Mouse (Mus musculus): Measurements from ENCODE around the gene Nkd2. TPM values are rescaled to one million over a fixed set of nuclear protein-coding genes. Genes with fewer than 3 reads are reported as not detected.

Nkd2 gene
- polyA plus RNA-seq, 1 experiment from 2014 or later, result 0.78 TPM

- DNase-seq (ENCODE audit: low spot score), result no peak
Observed at GRCm38 (mm10) chr13:73818921-73819320, 28.5 kb downstream of the Nkd2 start.

- DNase-seq (ENCODE audit: low spot score), result no peak
Observed at GRCm38 (mm10) chr13:73816338-73816737, 31.1 kb downstream of the Nkd2 start.

- DNase-seq (ENCODE audit: low spot score), result no peak
Observed at GRCm38 (mm10) chr13:73814181-73814580, 33.2 kb downstream of the Nkd2 start.

- DNase-seq (ENCODE audit: low spot score), result no peak
Observed at GRCm38 (mm10) chr13:73812936-73813335, 34.5 kb downstream of the Nkd2 start.

- no peak for DNase-seq (ENCODE audit: low spot score)
Observed at GRCm38 (mm10) chr13:73804914-73805313, 42.5 kb downstream of the Nkd2 start.

- no peak for DNase-seq (ENCODE audit: low spot score)
Observed at GRCm38 (mm10) chr13:73803450-73804178, 43.8 kb downstream of the Nkd2 start.

GRCm38 (mm10) chr13:73799110-73799509 lies 48.3 kb downstream of the Nkd2 start:
- DNase-seq (ENCODE audit: low spot score), result no peak

- DNase-seq (ENCODE audit: low spot score), result no peak
Observed at GRCm38 (mm10) chr13:73793171-73793570, 54.3 kb downstream of the Nkd2 start.

GRCm38 (mm10) chr13:73792176-73792575 lies 55.3 kb downstream of the Nkd2 start:
- DNase-seq (ENCODE audit: low spot score), result no peak

GRCm38 (mm10) chr13:73782486-73782885 lies 64.9 kb downstream of the Nkd2 start:
- no peak for DNase-seq (ENCODE audit: low spot score)

- no peak for DNase-seq (ENCODE audit: low spot score)
Observed at GRCm38 (mm10) chr13:73777578-73777977, 69.9 kb downstream of the Nkd2 start.

GRCm38 (mm10) chr13:73775786-73776185 lies 71.6 kb downstream of the Nkd2 start:
- DNase-seq (ENCODE audit: low spot score), result no peak

- DNase-seq (ENCODE audit: low spot score), result peak; percentile 32
Observed at GRCm38 (mm10) chr13:73773519-73774205, 73.8 kb downstream of the Nkd2 start.

- peak; percentile 84 for DNase-seq (ENCODE audit: low spot score)
Observed at GRCm38 (mm10) chr13:73772655-73773054, 74.8 kb downstream of the Nkd2 start.

- DNase-seq (ENCODE audit: low spot score), result no peak
Observed at GRCm38 (mm10) chr13:73771131-73771530, 76.3 kb downstream of the Nkd2 start.

GRCm38 (mm10) chr13:73769916-73770682 lies 77.3 kb downstream of the Nkd2 start:
- no peak for DNase-seq (ENCODE audit: low spot score)

Other genes with a start within 250 kb of the Nkd2 start
- gene Clptm1l, start 243.6 kb downstream of the Nkd2 start, polyA plus RNA-seq (2015; fragmentation: Nextera tagmentation; extraction: Ambion mirVana), result 122 and 128 TPM in 2 replicates
- gene Tert, start 220.7 kb downstream of the Nkd2 start, polyA plus RNA-seq (2015; fragmentation: Nextera tagmentation; extraction: Ambion mirVana), result 3.0 and 6.0 TPM in 2 replicates
- gene Slc6a18, start 169.6 kb downstream of the Nkd2 start, polyA plus RNA-seq (2015; fragmentation: Nextera tagmentation; extraction: Ambion mirVana), result 0.09 and 0.16 TPM in 2 replicates
- gene Slc6a19, start 142.8 kb downstream of the Nkd2 start, polyA plus RNA-seq (2015; fragmentation: Nextera tagmentation; extraction: Ambion mirVana), result 17.6 and 21.2 TPM in 2 replicates
- gene Slc12a7, start 114.5 kb downstream of the Nkd2 start, polyA plus RNA-seq (2015; fragmentation: Nextera tagmentation; extraction: Ambion mirVana), result 27.7 and 33.8 TPM in 2 replicates
- 32.1 and 33.6 TPM in 2 replicates for gene Trip13, start 90.2 kb upstream of the Nkd2 start, polyA plus RNA-seq (2015; fragmentation: Nextera tagmentation; extraction: Ambion mirVana)
- 53.5 and 54.9 TPM in 2 replicates for gene Brd9, start 90.2 kb upstream of the Nkd2 start, polyA plus RNA-seq (2015; fragmentation: Nextera tagmentation; extraction: Ambion mirVana)
- gene Zdhhc11, start 116.2 kb upstream of the Nkd2 start, polyA plus RNA-seq (2015; fragmentation: Nextera tagmentation; extraction: Ambion mirVana), result not detected in 2 replicates
- 1.9 and 2.0 TPM in 2 replicates for gene Tppp, start 161.8 kb upstream of the Nkd2 start, polyA plus RNA-seq (2015; fragmentation: Nextera tagmentation; extraction: Ambion mirVana)
- 15.7 and 16.7 TPM in 2 replicates for gene Cep72, start 214.7 kb upstream of the Nkd2 start, polyA plus RNA-seq (2015; fragmentation: Nextera tagmentation; extraction: Ambion mirVana)

Data from thymus, postnatal 0 days (tissue).